Comparison of ENCODE assay signal across 21 mouse cellular contexts in genomic region chr6:31921561-31922152, GRCm38 (mm10).
DNase-seq lines count a peak whose midpoint lies in the region; ATAC-seq lines count a peak whose summit lies in the region.
"Had no signal": no experiment of that assay in that cellular context is flagged by ENCODE, and none has a peak within 500 bp of the region (broad histone marks: within the 10 kb centered on the region; RNA-seq: fewer than 3 reads in every experiment).

No protein-coding gene starts in this region.

- H3K4me1 ChIP-seq in forebrain, embryonic 11.5 days (replicated peaks; ENCODE audit: control insufficient read depth, insufficient read depth, low read length): 0 out of 2 replicates have a peak, but pooled peaks cover 3% of the 10 kb centered on the region
- peaks cover 8% of the 10 kb centered on the region; the same call in 1 of the 2 replicates for H3K4me1 ChIP-seq in forebrain, embryonic 14.5 days (ENCODE audit: control insufficient read depth, insufficient read depth, low read length)
- H3K4me1 ChIP-seq: embryonic facial prominence, embryonic 12.5 days; heart, embryonic 13.5 days had no signal

- H3K9me3 ChIP-seq in forebrain, embryonic 11.5 days (ENCODE audit: control insufficient read depth, low read length): no peaks in the 10 kb centered on the region
- H3K9me3 ChIP-seq in forebrain, embryonic 14.5 days (replicated peaks; ENCODE audit: control insufficient read depth, low read length): no peaks in the 10 kb centered on the region
- H3K9me3 ChIP-seq: embryonic facial prominence, embryonic 12.5 days; forebrain, embryonic 12.5 days; G1E; heart, embryonic 13.5 days had no signal

- H3K4me2 ChIP-seq in forebrain, embryonic 11.5 days (ENCODE audit: low read depth, low read length, severe bottlenecking): no peak overlapping the region
- H3K4me2 ChIP-seq in forebrain, embryonic 14.5 days (ENCODE audit: low read length): no peak overlapping the region
- H3K4me2 ChIP-seq: embryonic facial prominence, embryonic 12.5 days; forebrain, embryonic 12.5 days; heart, embryonic 13.5 days had no signal

- no peak overlapping the region for H3K4me3 ChIP-seq in forebrain, embryonic 11.5 days (ENCODE audit: low read depth, low read length)
- H3K4me3 ChIP-seq in forebrain, embryonic 14.5 days (ENCODE audit: low read depth, low read length): no peak overlapping the region
- H3K4me3 ChIP-seq: embryonic facial prominence, embryonic 12.5 days; forebrain, embryonic 12.5 days; heart, embryonic 13.5 days had no signal

- H3K27me3 ChIP-seq in forebrain, embryonic 11.5 days (ENCODE audit: control insufficient read depth, insufficient read depth, low read length): no peaks in the 10 kb centered on the region
- no peaks in the 10 kb centered on the region for H3K27me3 ChIP-seq in forebrain, embryonic 14.5 days (replicated peaks; ENCODE audit: control insufficient read depth, insufficient read depth, low read length)
- H3K27me3 ChIP-seq: embryonic facial prominence, embryonic 12.5 days; forebrain, embryonic 12.5 days; heart, embryonic 13.5 days had no signal

- WGBS in forebrain, embryonic 11.5 days: 90% methylated on average over 9 of the region's 9 CpGs
- 90% methylated on average over 9 of the region's 9 CpGs for WGBS in forebrain, embryonic 14.5 days

- H3K36me3 ChIP-seq in forebrain, embryonic 11.5 days (ENCODE audit: control insufficient read depth, insufficient read depth, low read length): no peaks in the 10 kb centered on the region
- no peaks in the 10 kb centered on the region for H3K36me3 ChIP-seq in forebrain, embryonic 14.5 days (ENCODE audit: control insufficient read depth, insufficient read depth, low read length)
- H3K36me3 ChIP-seq: embryonic facial prominence, embryonic 12.5 days; forebrain, embryonic 12.5 days; G1E; heart, embryonic 13.5 days had no signal

- H3K27ac ChIP-seq in forebrain, embryonic 11.5 days (ENCODE audit: low read depth, low read length): no peak overlapping the region
- no peak overlapping the region for H3K27ac ChIP-seq in forebrain, embryonic 14.5 days (ENCODE audit: low read depth, low read length)
- H3K27ac ChIP-seq: embryonic facial prominence, embryonic 12.5 days; forebrain, embryonic 12.5 days; heart, embryonic 13.5 days had no signal

- DNase-seq in forebrain, embryonic 11.5 days (ENCODE audit: low spot score): peak; percentile 9
- DNase-seq in forebrain, embryonic 14.5 days (ENCODE audit: low spot score): no peak
- peak; percentile 60 for DNase-seq in layer of hippocampus, adult 9-11 months
- DNase-seq in layer of hippocampus, adult 9-10 months (ENCODE audit: low spot score): no peak
- peak; percentile 40 for DNase-seq in right cerebral cortex, adult 18-20 months
- no peak for DNase-seq in right cerebral cortex, postnatal 14 days
- DNase-seq in brain, adult 2 months (ENCODE audit: low read depth, low spot score): peak; percentile 69
- DNase-seq in retina, postnatal 1 day: no peak
- DNase-seq: adrenal gland, postnatal 10 days; B cell, adult 2 months; cerebellum, adult 11-12 months; cerebellum, adult 9-10 months; cerebellum, postnatal 25 days; forebrain, postnatal 0 days; gastrocnemius, postnatal 14 days; heart, postnatal 36 days had no signal

- H3K9ac ChIP-seq in forebrain, embryonic 11.5 days (ENCODE audit: low read length): no peak overlapping the region
- no peak overlapping the region for H3K9ac ChIP-seq in forebrain, embryonic 14.5 days (ENCODE audit: low read length)
- H3K9ac ChIP-seq: embryonic facial prominence, embryonic 12.5 days; forebrain, embryonic 12.5 days; forebrain, postnatal 0 days; heart, embryonic 13.5 days had no signal

- no peak for ATAC-seq in forebrain, embryonic 11.5 days (replicated peaks; ENCODE audit: low FRiP score)
- no peak for ATAC-seq in forebrain, embryonic 14.5 days
- ATAC-seq: CD4-positive, CD25-positive, alpha-beta regulatory T cell, adult 4 months; forebrain, postnatal 0 days had no signal

Comparison
In these comparisons a context has a peak if more than half of its experiments do, and no peak if none do; other contexts are left out.
1. DNase-seq: peak in forebrain, embryonic 11.5 days (single experiment), layer of hippocampus, adult 9-11 months (single experiment), right cerebral cortex, adult 18-20 months (single experiment) and brain, adult 2 months (single experiment); none in forebrain, embryonic 14.5 days (single experiment), layer of hippocampus, adult 9-10 months (single experiment), right cerebral cortex, postnatal 14 days (single experiment) and retina, postnatal 1 day (single experiment).